Mouse (Mus musculus): ENCODE results near the gene 6430548M08Rik.

Gene 6430548M08Rik

GRCm38 (mm10) chr8:120113758-120114255 lies at the start of gene 6430548M08Rik:
TSS of gene 6430548M08Rik (plus strand) at chr8:120114152.
- peak; percentile 100 for DNase-seq (ENCODE audit: low spot score)

GRCm38 (mm10) chr8:120065611-120066010 lies 48.3 kb upstream of the 6430548M08Rik start:
- no peak for DNase-seq (ENCODE audit: low spot score)

GRCm38 (mm10) chr8:120066226-120066625 lies 47.7 kb upstream of the 6430548M08Rik start:
- no peak for DNase-seq (ENCODE audit: low spot score)

GRCm38 (mm10) chr8:120067936-120068668 lies 45.9 kb upstream of the 6430548M08Rik start:
- peak; percentile 59 for DNase-seq (ENCODE audit: low spot score)

- peak; percentile 67 for DNase-seq (ENCODE audit: low spot score)
Measured at GRCm38 (mm10) chr8:120071684-120072083, 42.3 kb upstream of the 6430548M08Rik start.

GRCm38 (mm10) chr8:120072259-120072658 lies 41.7 kb upstream of the 6430548M08Rik start:
- peak; percentile 38 for DNase-seq (ENCODE audit: low spot score)

GRCm38 (mm10) chr8:120072827-120073226 lies 41.1 kb upstream of the 6430548M08Rik start:
- DNase-seq (ENCODE audit: low spot score) = no peak

- DNase-seq (ENCODE audit: low spot score) = no peak
Measured at GRCm38 (mm10) chr8:120074516-120074915, 39.4 kb upstream of the 6430548M08Rik start.

- no peak for DNase-seq (ENCODE audit: low spot score)
Measured at GRCm38 (mm10) chr8:120075347-120075746, 38.6 kb upstream of the 6430548M08Rik start.

GRCm38 (mm10) chr8:120078080-120078479 lies 35.9 kb upstream of the 6430548M08Rik start:
- DNase-seq (ENCODE audit: low spot score) = peak; percentile 70

GRCm38 (mm10) chr8:120079361-120079760 lies 34.6 kb upstream of the 6430548M08Rik start:
- no peak for DNase-seq (ENCODE audit: low spot score)

GRCm38 (mm10) chr8:120083261-120083660 lies 30.7 kb upstream of the 6430548M08Rik start:
- DNase-seq (ENCODE audit: low spot score) = no peak

- DNase-seq (ENCODE audit: low spot score) = no peak
Measured at GRCm38 (mm10) chr8:120084783-120085182, 29.2 kb upstream of the 6430548M08Rik start.

GRCm38 (mm10) chr8:120089511-120089910 lies 24.4 kb upstream of the 6430548M08Rik start:
- DNase-seq (ENCODE audit: low spot score) = no peak

- DNase-seq (ENCODE audit: low spot score) = no peak
Measured at GRCm38 (mm10) chr8:120091032-120091431, 22.9 kb upstream of the 6430548M08Rik start.

GRCm38 (mm10) chr8:120093103-120093502 lies 20.8 kb upstream of the 6430548M08Rik start:
- no peak for DNase-seq (ENCODE audit: low spot score)

GRCm38 (mm10) chr8:120094801-120095200 lies 19.2 kb upstream of the 6430548M08Rik start:
- no peak for DNase-seq (ENCODE audit: low spot score)

GRCm38 (mm10) chr8:120096486-120096885 lies 17.5 kb upstream of the 6430548M08Rik start:
- DNase-seq (ENCODE audit: low spot score) = no peak

- DNase-seq (ENCODE audit: low spot score) = no peak
Measured at GRCm38 (mm10) chr8:120100388-120101067, 13.4 kb upstream of the 6430548M08Rik start.

GRCm38 (mm10) chr8:120101068-120101972 lies 12.6 kb upstream of the 6430548M08Rik start, which contains the start of gene Zdhhc7:
TSS of gene Zdhhc7 (minus strand) at chr8:120101482.
- DNase-seq (ENCODE audit: low spot score) = peak; percentile 82

GRCm38 (mm10) chr8:120103916-120104315 lies 10.0 kb upstream of the 6430548M08Rik start:
- DNase-seq (ENCODE audit: low spot score) = no peak

- peak; percentile 67 for DNase-seq (ENCODE audit: low spot score)
Measured at GRCm38 (mm10) chr8:120104721-120105272, 9.2 kb upstream of the 6430548M08Rik start.

Data from testis, postnatal 14 days (tissue).